Mouse (Mus musculus): ENCODE results near the gene Olfr821. TPM values are rescaled to one million over a fixed set of nuclear protein-coding genes. Genes with fewer than 3 reads are reported as not detected.
"Not testable (repeated sequence)": the region's sequence is repeated elsewhere in the genome, so short reads cannot be mapped to it uniquely, and the experiment has no call there.

Gene Olfr821
- not detected for polyA plus RNA-seq (2017; shearing (Covaris generic))

DNA sequence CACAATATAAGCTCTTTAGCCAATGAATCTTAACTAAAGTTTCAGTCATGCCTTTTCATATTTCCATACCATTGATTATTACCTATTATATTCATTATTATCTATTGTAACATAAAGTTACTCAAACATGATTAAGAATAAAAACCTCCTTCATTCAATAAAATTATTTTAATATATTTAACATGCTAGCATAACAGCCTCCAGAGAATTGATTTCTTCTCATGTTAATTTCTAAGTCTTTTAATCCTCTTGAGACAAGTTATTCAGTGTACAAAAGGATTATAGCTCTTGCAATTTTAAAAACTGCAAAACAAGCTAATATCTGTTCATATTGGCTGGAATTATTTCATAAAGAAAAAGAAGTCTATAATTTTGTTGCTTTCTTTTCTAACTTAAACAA is at the start of gene Olfr821:
Olfr821 (plus strand) TSS at position 301 of the 400 bp plus-strand sequence.
- ATAC-seq: no peak

DNA sequence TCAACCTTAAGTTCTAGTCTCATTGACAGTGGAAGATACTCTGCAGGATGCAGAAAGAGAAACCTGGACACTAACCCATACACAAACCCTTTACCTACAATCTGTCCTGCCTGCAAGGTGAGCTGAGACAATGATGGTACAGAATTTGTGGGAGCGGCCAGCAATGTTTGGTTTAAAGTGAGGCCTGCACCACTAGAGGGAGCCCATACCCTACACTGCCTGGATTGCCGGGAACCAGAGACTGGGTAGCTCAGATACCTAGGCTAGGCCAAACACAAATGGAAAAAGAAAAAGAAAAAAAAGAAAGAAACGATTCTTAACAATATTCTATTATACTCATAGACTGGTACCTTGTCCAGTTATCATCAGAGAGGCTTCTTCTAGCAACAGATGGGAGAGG is 48.3 kb upstream of the Olfr821 start:
- peak; percentile 26 for ATAC-seq

DNA sequence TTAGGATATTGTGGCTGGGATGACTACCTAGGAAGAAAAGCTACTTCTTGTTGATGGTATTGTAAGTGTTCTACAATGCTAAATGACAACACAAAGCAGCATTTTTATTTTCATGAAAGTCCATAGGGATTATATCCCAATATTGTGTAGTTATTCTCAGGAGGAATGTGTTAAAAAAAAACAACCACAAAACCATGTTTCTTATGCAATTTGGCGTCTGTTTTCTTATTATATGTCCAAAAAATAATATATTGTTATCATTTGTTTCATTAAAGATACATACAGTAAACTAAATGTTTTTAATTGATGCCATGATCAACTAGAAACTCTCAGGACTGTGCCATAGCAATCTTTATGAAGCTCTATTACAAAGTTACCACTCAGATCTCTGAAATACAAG is 45.2 kb upstream of the Olfr821 start, which contains the start of gene Gm10310:
Gm10310 (minus strand) TSS at position 101 of the 400 bp plus-strand sequence.
- not testable (repeated sequence) for ATAC-seq

- not testable (repeated sequence) for ATAC-seq
Observed at GRCm38 (mm10) chr10:130004104-130004503, 26.0 kb upstream of the Olfr821 start.

GRCm38 (mm10) chr10:130005366-130005765 is 24.8 kb upstream of the Olfr821 start:
- ATAC-seq: not testable (repeated sequence)

DNA sequence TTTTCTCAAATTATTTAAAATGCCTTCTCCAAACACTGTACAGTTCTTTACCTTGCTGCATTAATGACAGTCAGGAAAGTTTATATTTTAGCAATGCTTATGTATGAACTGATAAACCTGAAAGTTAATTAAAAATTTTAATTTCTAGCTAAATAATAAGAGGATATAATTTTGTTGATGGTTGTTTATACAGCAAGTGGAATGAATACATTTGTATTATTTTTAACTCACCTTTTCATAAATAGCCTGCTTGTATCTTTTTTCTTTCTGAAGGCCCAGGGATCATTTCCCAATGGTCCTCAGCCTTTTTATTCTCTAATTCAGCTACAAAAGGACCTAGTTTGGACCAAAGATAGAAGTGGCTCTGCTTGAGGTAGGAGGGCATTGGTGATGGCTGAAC is 17.8 kb upstream of the Olfr821 start, which contains the start of gene Olfr820:
Olfr820 (plus strand) TSS at position 301 of the 400 bp plus-strand sequence.
- no peak for ATAC-seq

GRCm38 (mm10) chr10:130037096-130037495 is 6.9 kb downstream of the Olfr821 start:
- no peak for ATAC-seq

DNA sequence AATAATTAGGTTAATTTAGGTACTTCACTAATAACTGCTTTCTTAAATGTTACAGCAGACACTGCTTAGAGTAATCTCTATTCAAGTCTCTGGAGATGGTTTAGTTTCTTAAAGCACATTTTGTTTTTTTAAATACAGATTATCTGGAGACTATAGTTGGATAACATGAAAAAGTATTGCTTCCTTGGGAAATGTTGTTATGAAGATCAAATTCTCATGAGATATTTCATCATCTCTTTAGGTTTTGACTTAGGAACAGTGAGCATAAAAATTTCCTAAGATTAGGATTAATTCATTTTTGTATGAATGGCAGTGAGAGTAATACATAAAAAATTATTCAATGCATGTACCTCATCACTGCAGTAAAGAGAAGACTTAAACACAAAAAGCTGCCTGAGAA is 40.8 kb downstream of the Olfr821 start, which contains the start of gene Olfr822:
Olfr822 (plus strand) TSS at position 301 of the 400 bp plus-strand sequence.
- ATAC-seq: no peak

Other genes with a start within 250 kb of the Olfr821 start
- gene Olfr810, start 235.4 kb upstream of the Olfr821 start, polyA plus RNA-seq (2017; shearing (Covaris generic)): not detected
- gene Olfr811, start 226.0 kb upstream of the Olfr821 start, polyA plus RNA-seq (2017; shearing (Covaris generic)): not detected
- not detected for gene Olfr812, start 184.3 kb upstream of the Olfr821 start, polyA plus RNA-seq (2017; shearing (Covaris generic))
- not detected for gene Olfr813, start 175.0 kb upstream of the Olfr821 start, polyA plus RNA-seq (2017; shearing (Covaris generic))
- under 1 TPM in 1 of 2 experiments, not detected in 1; 0.11 TPM for gene Olfr814, start 150.5 kb upstream of the Olfr821 start, polyA plus RNA-seq (2017; shearing (Covaris generic))
- not detected for gene Olfr815, start 124.5 kb upstream of the Olfr821 start, polyA plus RNA-seq (2017; shearing (Covaris generic))
- gene Olfr816, start 114.8 kb upstream of the Olfr821 start, polyA plus RNA-seq (2017; shearing (Covaris generic)): not detected
- gene Olfr818, start 81.2 kb upstream of the Olfr821 start, polyA plus RNA-seq (2017; shearing (Covaris generic)): not detected
- not detected for gene Olfr819, start 63.1 kb upstream of the Olfr821 start, polyA plus RNA-seq (2017; shearing (Covaris generic))
- gene Olfr247, start 54.2 kb upstream of the Olfr821 start, polyA plus RNA-seq (2017; shearing (Covaris generic)): not detected
- gene Gm10310, start 45.3 kb upstream of the Olfr821 start, polyA plus RNA-seq (2017; shearing (Covaris generic)): under 1 TPM in 1 of 2 experiments, not detected in 1; 0.07 TPM
- gene Olfr820, start 17.7 kb upstream of the Olfr821 start, polyA plus RNA-seq (2017; shearing (Covaris generic)): not detected
- gene Olfr822, start 40.9 kb downstream of the Olfr821 start, polyA plus RNA-seq (2017; shearing (Covaris generic)): under 1 TPM in 1 of 2 experiments, not detected in 1; 0.12 TPM
- not detected for gene Olfr823, start 85.0 kb downstream of the Olfr821 start, polyA plus RNA-seq (2017; shearing (Covaris generic))
- gene Olfr824, start 99.7 kb downstream of the Olfr821 start, polyA plus RNA-seq (2017; shearing (Covaris generic)): not detected
- not detected for gene Olfr825, start 136.4 kb downstream of the Olfr821 start, polyA plus RNA-seq (2017; shearing (Covaris generic))
- not detected for gene Olfr826, start 153.8 kb downstream of the Olfr821 start, polyA plus RNA-seq (2017; shearing (Covaris generic))
- not detected for gene Olfr827, start 184.1 kb downstream of the Olfr821 start, polyA plus RNA-seq (2017; shearing (Covaris generic))
- not detected for gene Neurod4, start 249.9 kb downstream of the Olfr821 start, polyA plus RNA-seq (2017; shearing (Covaris generic))